Mouse (Mus musculus) lung, adult 2 months (tissue): ENCODE data around the gene Taf15. TPM values are rescaled to one million over a fixed set of nuclear protein-coding genes. Genes with fewer than 3 reads are reported as not detected.

Source experiments
- DNase-seq: peaks from one replicate; pipeline ENCODE4 v3.0.0; 2022
- H3K4me1 ChIP-seq: fragments of 200-500 bp; 2 replicates; pipeline ENCODE4 v1.6.1; 2011; ENCODE audit warnings: low read length; ENCODE audit not compliant: control insufficient read depth, insufficient read depth
- H3K4me3 ChIP-seq: fragments of 200-500 bp; replicated peaks from 2 replicates; pipeline ENCODE3; 2011; ENCODE audit warnings: low read depth, mild to moderate bottlenecking, control low read depth, low read length; ENCODE audit errors: extremely low read depth
- CTCF ChIP-seq: fragments of 200-500 bp; IDR thresholded peaks from 2 replicates; pipeline ENCODE4 v1.5.1; 2011; ENCODE audit warnings: mild to moderate bottlenecking, low read length, control low read depth; ENCODE audit not compliant: insufficient read depth
- POLR2A ChIP-seq: fragments of 200-500 bp; IDR thresholded peaks from 2 replicates; pipeline ENCODE4 v1.6.1; 2011; ENCODE audit warnings: low read depth, mild to moderate bottlenecking, control low read depth, low read length, borderline replicate concordance; ENCODE audit errors: extremely low read depth
- WGBS: fragments of 180-500 bp; shearing (Covaris S2); methylation state at CpG from one replicate; pipeline ENCODE4 v1.1.7; 2018; 5-methylcytosine and 5-hydroxymethylcytosine counted together
- polyA plus RNA-seq: library from polyadenylated mRNA; depleted of rRNA; stranded (reverse); fragments of >200 nt; gene quantifications from 2 replicates; pipeline ENCODE4 v1.2.3, GENCODE M21; 2012

Taf15 gene
- polyA plus RNA-seq, 1 experiment: 10.7 TPM

- under 1% methylated on average over 50 of the region's 52 CpGs for WGBS
- Histone ChIP-seq H3K4me3 (peak overlapping the region; percentile 78), H3K4me1 (peaks cover 4% of the 10 kb centered on the region)
- no peak for TF ChIP-seq CTCF
- TF ChIP-seq POLR2A: no peak
- DNase-seq: peak; percentile 31
Observed at GRCm38 (mm10) chr11:83473235-83474016, 540 bp downstream of the Taf15 start.

GRCm38 (mm10) chr11:83491488-83491887 lies 18.6 kb downstream of the Taf15 start:
- no peaks in the 10 kb centered on the region for H3K4me1 ChIP-seq
- TF ChIP-seq CTCF (no peak), POLR2A (no peak)
- no peak overlapping the region for H3K4me3 ChIP-seq
- no peak for DNase-seq
- WGBS: 74% methylated on average over 4 of the region's 4 CpGs

- WGBS: 84% methylated on average over 2 of the region's 2 CpGs
- Histone ChIP-seq H3K4me3 (no peak overlapping the region), H3K4me1 (no peaks in the 10 kb centered on the region)
- TF ChIP-seq CTCF: no peak
- no peak for DNase-seq
Observed at GRCm38 (mm10) chr11:83495571-83495970, 22.7 kb downstream of the Taf15 start.

GRCm38 (mm10) chr11:83504308-83504707 lies 31.4 kb downstream of the Taf15 start:
- H3K4me1 ChIP-seq: no peaks in the 10 kb centered on the region
- DNase-seq: no peak
- 97% methylated on average over 5 of the region's 5 CpGs for WGBS
- no peak overlapping the region for H3K4me3 ChIP-seq
- no peak for TF ChIP-seq POLR2A
- no peak for TF ChIP-seq CTCF

DNA sequence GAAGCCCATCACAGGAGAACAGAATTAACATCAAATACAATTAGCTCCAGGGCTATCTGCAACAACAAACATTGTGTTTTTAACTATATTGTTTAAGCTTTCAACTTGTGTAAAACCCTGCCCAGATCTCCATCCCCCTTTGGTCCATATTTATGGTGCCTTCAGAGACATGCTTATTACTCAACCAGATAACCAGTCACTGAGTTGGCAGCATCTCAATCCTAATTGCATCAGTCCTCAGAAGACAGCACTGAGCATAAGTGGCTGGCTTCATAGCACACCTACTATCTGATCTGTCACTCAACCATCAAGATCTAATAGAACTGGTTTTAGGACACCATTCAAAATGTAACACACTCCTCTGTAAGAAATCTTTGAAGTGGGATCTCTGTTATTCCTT lies 36.6 kb downstream of the Taf15 start:
- TF ChIP-seq POLR2A (no peak), CTCF (no peak)
- no peaks in the 10 kb centered on the region for H3K4me1 ChIP-seq
- no peak for DNase-seq
- no peak overlapping the region for H3K4me3 ChIP-seq

- Histone ChIP-seq H3K4me3 (no peak overlapping the region), H3K4me1 (no peaks in the 10 kb centered on the region)
- no peak for DNase-seq
- TF ChIP-seq POLR2A: no peak
- TF ChIP-seq CTCF: no peak
Observed at GRCm38 (mm10) chr11:83517153-83517552, 44.3 kb downstream of the Taf15 start.

GRCm38 (mm10) chr11:83518371-83518770 lies 45.5 kb downstream of the Taf15 start:
- no peak overlapping the region for H3K4me3 ChIP-seq
- DNase-seq: no peak
- no peaks in the 10 kb centered on the region for H3K4me1 ChIP-seq
- WGBS: 79% methylated on average over 6 of the region's 6 CpGs
- TF ChIP-seq POLR2A (no peak), CTCF (no peak)

DNA sequence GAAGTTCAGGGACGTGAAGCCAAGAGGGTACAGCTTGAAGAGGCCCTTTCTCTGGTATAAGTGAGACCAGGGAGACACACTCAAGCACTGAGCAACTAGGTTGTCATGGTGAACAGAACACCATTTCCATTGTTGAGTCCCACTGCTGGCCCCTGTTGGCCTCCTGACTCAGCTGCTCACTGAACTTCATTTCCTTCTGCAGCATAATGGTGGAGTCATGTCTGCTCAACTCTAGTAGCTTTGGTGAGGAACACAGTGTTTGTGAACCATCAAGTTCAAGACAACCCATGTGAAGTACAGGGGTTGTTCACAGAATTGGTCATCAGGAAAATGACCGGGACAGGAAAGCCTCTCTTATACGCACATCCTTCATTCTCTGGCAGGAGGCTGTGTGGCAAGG lies 49.2 kb downstream of the Taf15 start, which contains the start of gene Heatr9:
Gene Heatr9 (minus strand): TSS at position 101 of the 400 bp plus-strand sequence.
- 79% methylated on average over 3 of the region's 3 CpGs for WGBS
- DNase-seq: no peak
- Histone ChIP-seq H3K4me3 (no peak within 1 kb of the TSS), H3K4me1 (no peaks in the 10 kb centered on the region)
- TF ChIP-seq CTCF: no peak
- no peak for TF ChIP-seq POLR2A

GRCm38 (mm10) chr11:83529024-83529423 lies 56.1 kb downstream of the Taf15 start:
- Histone ChIP-seq H3K4me1 (peaks cover under 1% of the 10 kb centered on the region), H3K4me3 (no peak overlapping the region)
- WGBS: 79% methylated on average over 12 of the region's 12 CpGs
- no peak for DNase-seq
- no peak for TF ChIP-seq CTCF
- TF ChIP-seq POLR2A: no peak

GRCm38 (mm10) chr11:83530360-83530759 lies 57.5 kb downstream of the Taf15 start, which contains the start of gene Ccl5:
TSS of gene Ccl5 (minus strand) at chr11:83530518.
- H3K4me3 ChIP-seq: no peak within 1 kb of the TSS
- no peak for DNase-seq
- peaks cover 5% of the 10 kb centered on the region for H3K4me1 ChIP-seq
- TF ChIP-seq POLR2A (no peak), CTCF (no peak)
- 85% methylated on average over 5 of the region's 5 CpGs for WGBS

- no peak for TF ChIP-seq POLR2A
- no peak for TF ChIP-seq CTCF
- 94% methylated on average over 1 of the region's 1 CpGs for WGBS
- Histone ChIP-seq H3K4me1 (peaks cover 5% of the 10 kb centered on the region), H3K4me3 (no peak overlapping the region)
- no peak for DNase-seq
Observed at GRCm38 (mm10) chr11:83533192-83533591, 60.3 kb downstream of the Taf15 start.
